Comparison of ENCODE assay signal across 30 mouse cellular contexts in genomic region chr10:11151644-11152043, GRCm38 (mm10). TPM values are rescaled to one million over a fixed set of nuclear protein-coding genes. Genes with fewer than 3 reads are reported as not detected.
DNase-seq lines count a peak whose midpoint lies in the region; ATAC-seq and TF ChIP-seq lines count a peak whose summit lies in the region.
"Had no signal": no experiment of that assay in that cellular context is flagged by ENCODE, and none has a peak within 500 bp of the region (broad histone marks: within the 10 kb centered on the region; RNA-seq: fewer than 3 reads in every experiment).

No protein-coding gene starts in this region.

- no peak overlapping the region for H3K4me3 ChIP-seq in liver, postnatal 0 days (ENCODE audit: low read depth, low read length)
- H3K4me3 ChIP-seq in G1E (ENCODE audit: low read depth, low read length): peak overlapping the region; percentile 66; the same call in 1 of the 2 replicates
- no peak overlapping the region for H3K4me3 ChIP-seq in liver, embryonic 12.5 days
- H3K4me3 ChIP-seq in liver, embryonic 15.5 days (replicated peaks): peak overlapping the region; percentile 12; the same call in 1 of the 2 replicates
- H3K4me3 ChIP-seq: embryonic facial prominence, embryonic 10.5 days; embryonic facial prominence, embryonic 13.5 days; forebrain, embryonic 12.5 days; forebrain, embryonic 15.5 days; heart, embryonic 12.5 days; heart, embryonic 15.5 days; hindbrain, embryonic 10.5 days; hindbrain, embryonic 13.5 days had no signal

- DNase-seq in liver (peak; percentile 21), G1E (ENCODE audit: low spot score) (peak; percentile 8)
- no peak for DNase-seq in liver, postnatal 0 days
- DNase-seq in cerebellum, postnatal 10 days: no peak
- no peak for DNase-seq in adrenal gland, adult 18-20 months (ENCODE audit: low spot score in 2 of 2)
- no peak for DNase-seq in kidney, postnatal 14 days
- DNase-seq: adrenal gland, adult 2 months; adrenal gland, postnatal 14 days; B cell, adult 2 months; cerebellum, adult 11 months; cerebellum, adult 2 months; cerebellum, adult 9-11 months; cerebellum, postnatal 36 days; embryo, embryonic 11 days; gastrocnemius, postnatal 25 days; heart, adult 18-20 months; heart, postnatal 10 days; heart, postnatal 36 days had no signal

- no peak for TF ChIP-seq CTCF in liver, postnatal 0 days (IDR thresholded peaks at IDR 0.05; ENCODE audit: low read depth)
- no peak for TF ChIP-seq CTCF in G1E (IDR thresholded peaks at IDR 0.05; ENCODE audit: low read depth, low read length)

- 77% methylated on average over 14 of the region's 14 CpGs for WGBS in liver, postnatal 0 days (ENCODE audit: insufficient replicate concordance)
- WGBS in liver, embryonic 12.5 days (ENCODE audit: insufficient replicate concordance): 57% methylated on average over 14 of the region's 14 CpGs
- 60% methylated on average over 14 of the region's 14 CpGs for WGBS in liver, embryonic 15.5 days (ENCODE audit: insufficient replicate concordance)

- H3K4me2 ChIP-seq in liver, postnatal 0 days (ENCODE audit: low read depth, low read length): no peak overlapping the region
- peak overlapping the region; percentile 79 for H3K4me2 ChIP-seq in liver, embryonic 12.5 days
- peak overlapping the region; percentile 89 for H3K4me2 ChIP-seq in liver, embryonic 15.5 days
- H3K4me2 ChIP-seq: forebrain, embryonic 12.5 days; forebrain, embryonic 15.5 days; heart, embryonic 12.5 days; heart, embryonic 15.5 days had no signal

- H3K9ac ChIP-seq in liver, postnatal 0 days (replicated peaks): no peak overlapping the region
- H3K9ac ChIP-seq in liver, embryonic 12.5 days: peak overlapping the region; percentile 48
- no peak overlapping the region for H3K9ac ChIP-seq in liver, embryonic 15.5 days
- H3K9ac ChIP-seq: forebrain, embryonic 12.5 days; forebrain, embryonic 15.5 days; heart, embryonic 12.5 days; heart, embryonic 15.5 days had no signal

- no peak overlapping the region for H3K27ac ChIP-seq in liver, postnatal 0 days (ENCODE audit: low read depth)
- peak overlapping the region; percentile 45; the same call in 1 of the 2 replicates for H3K27ac ChIP-seq in liver, embryonic 12.5 days
- H3K27ac ChIP-seq in liver, embryonic 15.5 days (replicated peaks): no peak overlapping the region
- H3K27ac ChIP-seq: embryonic facial prominence, embryonic 10.5 days; embryonic facial prominence, embryonic 13.5 days; forebrain, embryonic 12.5 days; forebrain, embryonic 15.5 days; heart, embryonic 15.5 days; hindbrain, embryonic 10.5 days; hindbrain, embryonic 13.5 days had no signal

- no peak for ATAC-seq in liver, postnatal 0 days
- ATAC-seq in G1E (ENCODE audit: extremely low read depth, insufficient number of reproducible peaks, low FRiP score, poor library complexity, severe bottlenecking): peak; percentile 56
- no peak for ATAC-seq in liver, embryonic 12.5 days
- ATAC-seq in liver, embryonic 15.5 days (ENCODE audit: insufficient read depth): no peak
- ATAC-seq: forebrain, embryonic 15.5 days; hindbrain, embryonic 16.5 days; Patski had no signal

- peaks cover 19% of the 10 kb centered on the region for H3K36me3 ChIP-seq in liver, postnatal 0 days (replicated peaks; ENCODE audit: insufficient read depth, low read length)
- H3K36me3 ChIP-seq in G1E (replicated peaks): peaks cover 43% of the 10 kb centered on the region
- H3K36me3 ChIP-seq in liver, embryonic 12.5 days: peaks cover 46% of the 10 kb centered on the region
- H3K36me3 ChIP-seq in liver, embryonic 15.5 days (replicated peaks): peaks cover 31% of the 10 kb centered on the region

- no peak for TF ChIP-seq EP300 in liver, postnatal 0 days (IDR thresholded peaks at IDR 0.05; ENCODE audit: low read depth)

- H3K9me3 ChIP-seq in liver, postnatal 0 days (ENCODE audit: low read length): no peaks in the 10 kb centered on the region
- H3K9me3 ChIP-seq in G1E (replicated peaks): no peaks in the 10 kb centered on the region
- H3K9me3 ChIP-seq in liver, embryonic 12.5 days (replicated peaks): no peaks in the 10 kb centered on the region
- no peaks in the 10 kb centered on the region for H3K9me3 ChIP-seq in liver, embryonic 15.5 days (replicated peaks)
- H3K9me3 ChIP-seq: embryonic facial prominence, embryonic 10.5 days; embryonic facial prominence, embryonic 13.5 days; forebrain, embryonic 12.5 days; forebrain, embryonic 15.5 days; heart, embryonic 12.5 days; heart, embryonic 15.5 days; hindbrain, embryonic 10.5 days; hindbrain, embryonic 13.5 days had no signal

- no peaks in the 10 kb centered on the region for H3K27me3 ChIP-seq in liver, postnatal 0 days (ENCODE audit: insufficient read depth, low read length)
- no peaks in the 10 kb centered on the region for H3K27me3 ChIP-seq in G1E (ENCODE audit: insufficient read depth, low read length)
- H3K27me3 ChIP-seq in liver, embryonic 12.5 days (replicated peaks): no peaks in the 10 kb centered on the region
- H3K27me3 ChIP-seq in liver, embryonic 15.5 days: no peaks in the 10 kb centered on the region
- H3K27me3 ChIP-seq: embryonic facial prominence, embryonic 13.5 days; forebrain, embryonic 12.5 days; forebrain, embryonic 15.5 days; heart, embryonic 12.5 days; heart, embryonic 15.5 days; hindbrain, embryonic 13.5 days had no signal

- peaks cover 13% of the 10 kb centered on the region for H3K4me1 ChIP-seq in liver, postnatal 0 days (ENCODE audit: insufficient read depth)
- H3K4me1 ChIP-seq in G1E (ENCODE audit: insufficient read depth, low read depth, low read length): peaks cover 50% of the 10 kb centered on the region
- H3K4me1 ChIP-seq in liver, embryonic 12.5 days: peaks cover 39% of the 10 kb centered on the region
- peaks cover 36% of the 10 kb centered on the region for H3K4me1 ChIP-seq in liver, embryonic 15.5 days (replicated peaks)

RNA-seq across cellular contexts. Expression of gene Shprh, which starts 2.4 kb away (rescaled TPM):
- polyA plus RNA-seq in liver, postnatal 0 days (2015; fragmentation: Nextera tagmentation; extraction: Ambion mirVana): 2.3 and 3.1 TPM in 2 replicates
- total RNA-seq in G1E (2014; fragmentation: Nextera tagmentation) (45.5 and 49.6 TPM in 2 replicates), G1E (2017) (39.4 and 39.7 TPM in 2 replicates)
- 3.6 and 5.4 TPM in 2 replicates for polyA plus RNA-seq in G1E (2012)
- polyA plus RNA-seq in liver, embryonic 12.5 days (2016; fragmentation: Nextera tagmentation; extraction: Ambion mirVana): 10.1 and 10.5 TPM in 2 replicates
- 3.7 and 4.0 TPM in 2 replicates for polyA plus RNA-seq in liver, embryonic 15.5 days (2015; fragmentation: Nextera tagmentation; extraction: Ambion mirVana)
- 10 to 100 TPM; 13.8 to 18.1 TPM for total RNA-seq in adrenal gland, adult 18-20 months (2021)

Comparison
In these comparisons a context has a peak if more than half of its experiments do, and no peak if none do; other contexts are left out.
1. DNase-seq: peak in liver (single experiment) and G1E (single experiment); none in liver, postnatal 0 days (single experiment), cerebellum, postnatal 10 days (0 of 2), adrenal gland, adult 18-20 months (0 of 2) and kidney, postnatal 14 days (single experiment).
2. H3K4me3 ChIP-seq: peak in G1E (single experiment) and liver, embryonic 15.5 days (single experiment); none in liver, postnatal 0 days (single experiment) and liver, embryonic 12.5 days (single experiment).